Mouse (Mus musculus) olfactory bulb, adult 2 months (tissue): ENCODE results near the gene Nudt10.
"Not testable (repeated sequence)": the region's sequence is repeated elsewhere in the genome, so short reads cannot be mapped to it uniquely, and the experiment has no call there.

Experiments
- CTCF ChIP-seq: fragments of 200-500 bp; IDR thresholded peaks from 2 replicates; pipeline ENCODE4 v1.5.1; 2012; ENCODE audit warnings: low read depth, mild to moderate bottlenecking, low read length, moderate library complexity; ENCODE audit not compliant: insufficient read depth
- POLR2A ChIP-seq: fragments of 200-500 bp; IDR thresholded peaks from 2 replicates; pipeline ENCODE4 v1.6.1; 2012; ENCODE audit warnings: mild to moderate bottlenecking, low read depth, low read length, moderate library complexity; ENCODE audit not compliant: insufficient read depth

DNA sequence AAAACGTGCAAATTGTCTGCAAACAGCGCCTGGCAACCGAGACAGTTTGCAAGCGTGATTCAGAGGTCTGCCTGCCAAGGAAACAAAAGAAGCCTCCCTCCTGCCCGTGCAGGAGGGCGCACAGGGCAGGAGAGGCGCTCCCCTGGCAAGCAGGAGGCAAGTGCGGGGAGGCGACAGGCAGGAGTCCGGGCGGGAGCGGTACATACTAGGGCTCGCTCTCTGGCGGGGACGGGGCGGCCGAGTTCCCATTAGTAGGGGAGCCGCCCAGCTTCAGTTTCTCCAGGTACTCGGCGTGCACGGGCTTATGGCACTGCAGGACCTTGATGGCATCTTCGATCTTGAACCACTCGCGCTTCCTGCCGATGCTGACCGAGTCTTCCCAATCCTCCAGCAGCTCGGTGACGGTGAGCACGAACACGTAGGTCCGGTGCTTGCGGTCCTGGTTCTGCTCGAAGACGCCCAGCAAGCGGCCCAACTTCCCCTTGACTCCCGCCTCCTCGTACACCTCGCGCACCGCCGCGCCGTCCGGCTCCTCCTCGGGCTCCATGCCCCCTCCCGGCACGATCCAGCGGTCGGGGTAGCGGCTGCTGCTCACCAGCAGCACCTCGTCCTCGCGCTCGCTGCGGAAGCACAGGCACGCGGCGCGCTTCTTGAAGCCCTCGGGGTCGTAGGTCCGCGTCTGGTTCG is 536 bp downstream of the Nudt10 start:
- not testable (repeated sequence) for TF ChIP-seq POLR2A, CTCF
